Mouse (Mus musculus) olfactory bulb, adult 2 months (tissue): ENCODE measurements around the gene Shq1.

Experiments
- CTCF ChIP-seq: fragments of 200-500 bp; IDR thresholded peaks from 2 replicates; pipeline ENCODE4 v1.5.1; 2012; ENCODE audit warnings: low read depth, mild to moderate bottlenecking, low read length, moderate library complexity; ENCODE audit not compliant: insufficient read depth
- POLR2A ChIP-seq: fragments of 200-500 bp; IDR thresholded peaks from 2 replicates; pipeline ENCODE4 v1.6.1; 2012; ENCODE audit warnings: mild to moderate bottlenecking, low read depth, low read length, moderate library complexity; ENCODE audit not compliant: insufficient read depth

GRCm38 (mm10) chr6:100562719-100563551 lies 108.0 kb downstream of the Shq1 start:
- TF ChIP-seq POLR2A (no peak), CTCF (no peak)
